Mouse (Mus musculus) liver, adult 2 months (tissue): ENCODE data around the gene Cd6. TPM values are rescaled to one million over a fixed set of nuclear protein-coding genes. Genes with fewer than 3 reads are reported as not detected.

Source experiments
- DNase-seq: peaks from one replicate; pipeline ENCODE4 v3.0.0-alpha.2; 2011; ENCODE audit warnings: low read depth, low spot score; ENCODE audit errors: extremely low read depth
- H3K27ac ChIP-seq: fragments of 200-500 bp; replicated peaks from 2 replicates; pipeline ENCODE4 v1.5.1; 2012; ENCODE audit warnings: low read depth, mild to moderate bottlenecking, control low read depth, inconsistent platforms, low read length; ENCODE audit not compliant: insufficient read depth
- H3K27me3 ChIP-seq: fragments of 200-500 bp; 2 replicates; pipeline ENCODE4 v1.6.1; 2012; ENCODE audit warnings: mild to moderate bottlenecking, moderate library complexity, low read length, inconsistent platforms; ENCODE audit not compliant: control insufficient read depth, insufficient read depth
- H3K36me3 ChIP-seq: fragments of 200-500 bp; 2 replicates; pipeline ENCODE4 v1.6.1; 2012; ENCODE audit warnings: low read length, inconsistent platforms; ENCODE audit not compliant: control insufficient read depth, insufficient read depth
- H3K4me1 ChIP-seq: fragments of 200-500 bp; 2 replicates; pipeline ENCODE4 v1.6.1; 2011; ENCODE audit warnings: low read length; ENCODE audit not compliant: control insufficient read depth, insufficient read depth
- H3K4me3 ChIP-seq: fragments of 200-500 bp; 2 replicates; pipeline ENCODE4 v1.5.1; 2011; ENCODE audit warnings: low read depth, mild to moderate bottlenecking, control low read depth, low read length, moderate library complexity; ENCODE audit not compliant: insufficient read depth
- H3K79me2 ChIP-seq: fragments of 200-500 bp; 2 replicates; pipeline ENCODE4 v1.6.1; 2012; ENCODE audit warnings: inconsistent platforms, mild to moderate bottlenecking, low read length, moderate library complexity; ENCODE audit not compliant: control insufficient read depth, insufficient read depth
- H3K9ac ChIP-seq: fragments of 200-500 bp; 2 replicates; pipeline ENCODE4 v1.6.1; 2012; ENCODE audit warnings: low read depth, mild to moderate bottlenecking, control low read depth, inconsistent platforms, low read length
- CTCF ChIP-seq: fragments of 200-500 bp; IDR thresholded peaks from 2 replicates; pipeline ENCODE4 v1.5.1; 2011; ENCODE audit warnings: low read depth, low read length, control low read depth
- POLR2A ChIP-seq: fragments of 200-500 bp; IDR thresholded peaks from 2 replicates; pipeline ENCODE4 v1.6.1; 2011; ENCODE audit warnings: low read length, control low read depth; ENCODE audit not compliant: insufficient read depth; ENCODE audit errors: extremely low read depth
- WGBS: fragments of 180-500 bp; shearing (Covaris S2); methylation state at CpG from one replicate; pipeline ENCODE4 v1.1.7; 2018; 5-methylcytosine and 5-hydroxymethylcytosine counted together
- polyA plus RNA-seq: library from polyadenylated mRNA; depleted of rRNA; stranded (reverse); fragments of >200 nt; gene quantifications from 2 replicates; pipeline ENCODE4 v1.2.3, GENCODE M21; 2012
- total RNA-seq: library from RNA; depleted of rRNA; stranded (reverse); fragments of >200 nt; gene quantifications from 2 replicates; pipeline ENCODE4 v1.2.3, GENCODE M21; 2014

The Cd6 gene
- total and polyA plus RNA-seq, 2 experiments, result 0.18 to 0.44 TPM

DNA sequence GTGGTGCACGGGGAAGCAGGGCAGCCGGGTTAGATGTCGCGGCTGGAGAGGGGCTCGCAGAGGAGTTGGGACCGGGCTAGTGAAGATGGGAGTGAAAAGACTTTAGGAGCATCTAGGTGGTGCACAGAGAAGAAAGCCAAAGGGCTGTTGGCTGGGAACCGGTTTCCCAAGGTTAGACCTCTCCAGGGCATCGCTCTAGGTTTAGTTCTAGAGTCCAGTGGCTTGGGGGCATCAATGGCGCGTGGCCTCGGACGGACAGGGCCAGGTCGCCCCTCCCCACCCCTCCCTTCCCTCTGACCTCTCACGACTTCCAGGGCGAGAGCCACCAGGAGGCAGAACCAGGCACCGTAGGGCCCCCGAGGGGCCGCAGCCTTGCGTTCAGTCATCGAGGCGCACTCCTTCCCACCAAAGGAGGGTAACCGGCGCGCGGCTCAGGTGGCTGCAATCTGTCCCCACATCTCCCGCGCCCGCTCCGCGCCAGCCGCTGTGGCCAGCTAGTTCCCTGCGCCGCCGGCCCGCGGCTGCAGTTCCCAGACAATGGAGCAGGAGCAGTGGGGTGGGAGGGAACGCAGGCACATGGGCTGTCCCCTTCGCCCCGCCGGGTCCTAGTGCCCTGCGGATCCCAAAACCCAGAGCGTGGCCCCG is 39.5 kb upstream of the Cd6 start:
- H3K27ac ChIP-seq, result no peak overlapping the region

DNA sequence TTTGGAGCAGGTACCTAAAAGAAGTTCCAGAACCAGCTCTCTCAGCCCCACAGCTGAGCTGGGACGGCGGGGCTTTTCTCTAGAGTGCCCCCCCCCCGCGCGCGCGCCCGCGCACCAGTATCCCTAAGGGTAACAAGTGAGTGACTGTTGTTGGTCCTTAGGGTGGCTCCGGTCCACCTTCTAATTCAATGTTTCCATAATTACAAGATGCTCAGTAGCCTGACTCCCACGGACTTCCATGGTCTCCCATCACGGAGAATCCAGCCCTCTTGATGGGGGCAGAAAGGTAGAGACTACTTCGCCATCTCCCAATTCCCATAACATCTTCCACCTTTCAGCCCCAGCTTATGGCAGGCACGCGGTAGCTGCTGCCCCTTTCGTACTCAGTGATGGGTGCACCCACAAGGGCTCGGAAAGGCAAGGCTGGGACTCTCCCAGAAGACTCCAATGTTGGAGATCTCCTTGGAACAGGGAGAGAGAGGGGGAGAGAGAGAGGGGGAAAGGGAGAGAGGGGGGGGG is 38.8 kb upstream of the Cd6 start:
- no peaks in the 10 kb centered on the region for H3K27me3 ChIP-seq
- no peak for DNase-seq
- no peaks in the 10 kb centered on the region for H3K4me1 ChIP-seq
- H3K4me3 ChIP-seq, result no peak overlapping the region
- TF ChIP-seq CTCF, result no peak
- no peaks in the 10 kb centered on the region for H3K79me2 ChIP-seq
- H3K9ac ChIP-seq, result no peak overlapping the region
- H3K27ac ChIP-seq, result no peak overlapping the region
- peaks cover 11% of the 10 kb centered on the region for H3K36me3 ChIP-seq
- 7% methylated on average over 17 of the region's 17 CpGs for WGBS

More for the DNA sequence above, 39.5 kb upstream of the Cd6 start:
- DNase-seq, result peak; percentile 20
- Histone ChIP-seq H3K36me3 (peaks cover 17% of the 10 kb centered on the region), H3K4me1 (no peaks in the 10 kb centered on the region), H3K27me3 (no peaks in the 10 kb centered on the region), H3K4me3 (peak overlapping the region; percentile 68), H3K9ac (peak overlapping the region; percentile 61), H3K79me2 (no peaks in the 10 kb centered on the region)
- TF ChIP-seq POLR2A (0 out of 2 replicates have a peak, but pooled peaks have one; percentile 9), CTCF (no peak)
- WGBS, result 2% methylated on average over 43 of the region's 43 CpGs

DNA sequence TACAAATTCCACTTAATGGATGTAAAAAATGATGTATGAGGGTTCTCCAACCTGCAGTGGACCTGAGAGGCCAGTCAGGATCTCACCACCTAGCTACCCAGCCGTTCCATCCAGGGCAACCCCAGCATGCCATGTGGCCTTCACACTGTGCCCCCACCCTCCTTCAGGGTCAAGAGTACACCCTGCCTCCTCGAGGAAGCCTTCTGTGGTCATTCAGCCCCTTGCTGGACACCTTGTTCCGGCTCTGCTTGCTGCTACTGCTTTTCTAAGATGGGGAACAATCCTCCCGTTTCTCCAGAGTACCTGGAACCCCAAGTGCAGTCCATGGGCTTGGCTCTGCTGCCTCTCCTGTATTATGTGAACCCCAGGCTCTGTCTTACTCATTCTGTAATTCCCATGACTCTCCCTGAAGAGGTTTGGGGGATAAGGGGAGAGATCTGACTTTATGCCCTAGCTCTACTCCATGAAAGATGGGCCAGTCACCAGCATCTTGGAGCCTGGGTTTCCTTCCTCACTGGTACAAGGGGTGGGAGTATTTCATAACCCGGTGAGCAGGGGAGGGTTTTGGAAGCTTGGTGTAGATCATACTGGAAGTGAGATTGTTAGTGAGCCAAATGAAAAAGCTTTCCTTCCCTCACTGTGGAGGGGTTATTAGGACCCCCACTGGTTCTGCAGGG is 38.2 kb upstream of the Cd6 start:
- no peak overlapping the region for H3K9ac ChIP-seq
- no peak overlapping the region for H3K27ac ChIP-seq
- WGBS, result 44% methylated on average over 5 of the region's 5 CpGs
- TF ChIP-seq CTCF, result no peak
- no peak for TF ChIP-seq POLR2A
- no peaks in the 10 kb centered on the region for H3K79me2 ChIP-seq
- no peak overlapping the region for H3K4me3 ChIP-seq
- H3K4me1 ChIP-seq, result no peaks in the 10 kb centered on the region
- no peak for DNase-seq
- H3K36me3 ChIP-seq, result peaks cover 5% of the 10 kb centered on the region
- no peaks in the 10 kb centered on the region for H3K27me3 ChIP-seq

DNA sequence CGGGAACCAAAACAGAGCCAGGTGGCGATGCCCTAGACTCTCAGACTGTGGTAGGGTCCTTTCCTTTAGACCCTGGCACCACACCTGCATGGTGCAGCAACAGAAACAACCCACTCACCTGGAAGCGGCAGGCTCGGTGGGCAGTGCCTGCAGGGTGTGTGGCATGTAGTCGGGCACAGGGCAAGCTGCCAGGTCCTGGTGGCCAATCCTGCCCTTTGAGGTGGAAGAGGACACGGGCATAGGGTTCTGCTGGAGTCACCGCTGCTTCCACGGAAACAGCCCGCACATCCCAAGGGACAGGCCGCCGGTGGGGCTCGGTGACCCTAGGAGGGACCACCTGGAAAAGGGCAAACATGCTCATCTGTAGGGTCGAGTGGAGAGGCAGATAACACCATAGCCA is 36.5 kb upstream of the Cd6 start:
- Histone ChIP-seq H3K27me3 (no peaks in the 10 kb centered on the region), H3K79me2 (no peaks in the 10 kb centered on the region), H3K4me3 (no peak overlapping the region), H3K36me3 (no peaks in the 10 kb centered on the region), H3K9ac (no peak overlapping the region), H3K4me1 (no peaks in the 10 kb centered on the region), H3K27ac (no peak overlapping the region)
- TF ChIP-seq POLR2A, result no peak
- TF ChIP-seq CTCF, result no peak
- 93% methylated on average over 13 of the region's 13 CpGs for WGBS
- no peak for DNase-seq

DNA sequence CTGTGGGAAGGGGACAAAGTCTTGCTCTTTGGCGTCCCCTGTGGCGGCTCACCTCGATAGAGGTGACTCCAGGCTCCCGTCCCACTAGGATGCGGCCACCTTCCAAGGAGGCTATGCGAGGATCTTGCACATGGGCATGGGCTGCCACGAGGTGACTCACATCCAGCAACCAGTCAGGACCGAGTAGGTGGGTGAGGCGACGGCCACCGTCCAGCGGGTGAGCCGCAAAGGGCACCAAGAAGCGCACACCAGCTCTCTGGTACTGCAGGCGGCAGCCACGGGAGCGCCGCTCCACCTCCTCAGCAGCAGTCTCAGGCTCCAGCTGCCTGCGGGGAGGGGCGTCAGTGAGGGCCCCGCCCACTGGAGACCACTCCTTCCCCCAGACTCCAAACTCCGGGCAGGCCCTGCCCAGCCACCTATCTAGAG is 30.2 kb upstream of the Cd6 start:
- Histone ChIP-seq H3K27me3 (no peaks in the 10 kb centered on the region), H3K9ac (no peak overlapping the region), H3K4me3 (no peak overlapping the region), H3K36me3 (no peaks in the 10 kb centered on the region), H3K27ac (no peak overlapping the region), H3K79me2 (no peaks in the 10 kb centered on the region), H3K4me1 (no peaks in the 10 kb centered on the region)
- 65% methylated on average over 22 of the region's 22 CpGs for WGBS
- TF ChIP-seq CTCF (no peak), POLR2A (no peak)
- no peak for DNase-seq

DNA sequence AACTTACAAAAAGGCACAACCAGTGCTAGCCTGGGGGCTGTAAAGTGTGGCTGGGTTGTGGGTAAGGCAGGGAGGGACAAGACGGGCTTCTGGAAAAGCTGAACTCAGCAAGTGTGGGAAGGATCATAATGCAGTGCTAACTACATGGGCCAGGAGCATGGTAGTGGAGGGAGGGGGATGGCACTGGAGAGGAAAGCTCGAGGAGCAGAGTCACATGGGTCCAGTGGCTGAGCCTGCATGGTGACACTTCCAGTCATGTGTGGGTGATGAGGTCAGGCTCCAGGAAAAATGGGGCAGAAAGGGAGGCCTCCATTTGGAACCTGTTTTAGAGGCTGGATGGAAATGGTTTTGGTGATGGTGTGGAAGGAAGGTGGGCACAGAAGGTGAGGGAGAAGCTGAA is 26.7 kb upstream of the Cd6 start:
- WGBS, result 67% methylated on average over 2 of the region's 2 CpGs
- no peaks in the 10 kb centered on the region for H3K4me1 ChIP-seq
- no peak for DNase-seq
- no peak overlapping the region for H3K27ac ChIP-seq
- TF ChIP-seq CTCF, result no peak
- no peak for TF ChIP-seq POLR2A
- H3K79me2 ChIP-seq, result no peaks in the 10 kb centered on the region
- H3K9ac ChIP-seq, result no peak overlapping the region
- no peaks in the 10 kb centered on the region for H3K36me3 ChIP-seq
- H3K27me3 ChIP-seq, result no peaks in the 10 kb centered on the region
- H3K4me3 ChIP-seq, result no peak overlapping the region
